Mouse (Mus musculus): ENCODE measurements at regions not wholly inside any gene's neighbourhood (a gene's known extent, or its start where the extent isn't known, plus 50 kb on each side); places are given as distances from the start of the nearest gene placed in this dataset.

DNA sequence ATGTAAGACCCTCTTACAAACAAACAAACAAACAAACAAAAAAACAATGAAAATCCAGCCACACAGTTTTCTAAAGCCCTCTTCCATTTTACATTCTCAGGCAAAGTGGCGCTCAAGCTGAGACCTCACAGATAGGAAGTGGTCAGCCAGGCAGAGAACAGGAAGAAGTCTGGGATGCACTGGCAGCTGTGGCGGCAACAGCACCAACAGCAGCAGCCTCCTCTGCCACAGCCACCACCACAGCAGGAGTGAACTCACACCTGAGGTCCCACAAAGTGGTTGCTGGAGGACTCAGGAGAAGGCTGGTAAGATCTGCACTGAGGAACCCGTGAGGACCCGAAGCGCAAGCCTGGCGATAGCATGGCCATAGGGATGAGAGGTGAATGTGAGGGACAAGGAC is 156.3 kb downstream of the Grm4 start:
- Histone ChIP-seq H3K27me3 (ENCODE audit: poor library complexity, severe bottlenecking) (no peaks in the 10 kb centered on the region; the same call in 1 of the 2 replicates), H3K9me3 (no peaks in the 10 kb centered on the region), H3K36me3 (replicated peaks) (no peaks in the 10 kb centered on the region), H3K4me3 (no peak overlapping the region), H3K4me1 (peaks cover 9% of the 10 kb centered on the region), H3K27ac (no peak overlapping the region)
- no peak for DNase-seq (ENCODE audit: extremely low spot score, low spot score)
- 94% methylated on average over 6 of the region's 6 CpGs for WGBS

DNA sequence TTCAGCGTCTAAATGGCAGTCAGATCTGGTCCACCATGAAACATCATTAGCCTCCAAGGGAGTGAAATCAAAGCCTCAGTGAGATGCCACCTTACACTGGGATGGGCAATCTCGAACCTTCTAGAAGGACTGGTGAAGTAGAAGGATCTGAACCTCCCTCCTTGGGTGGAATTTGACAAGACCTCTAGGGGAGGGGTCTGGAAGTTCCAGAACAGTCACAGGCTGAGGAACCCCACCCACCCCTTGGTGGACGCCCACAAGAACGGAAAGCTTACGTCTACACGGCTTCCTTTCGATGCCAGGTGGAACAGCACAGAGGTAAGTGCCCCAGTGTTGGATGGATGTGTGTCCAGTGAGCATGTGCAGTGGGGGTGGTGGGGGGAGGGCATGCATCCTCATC is 156.9 kb downstream of the Grm4 start:
- Histone ChIP-seq H3K36me3 (replicated peaks) (no peaks in the 10 kb centered on the region), H3K27ac (no peak overlapping the region), H3K27me3 (ENCODE audit: poor library complexity, severe bottlenecking) (no peaks in the 10 kb centered on the region; the same call in 1 of the 2 replicates), H3K9me3 (no peaks in the 10 kb centered on the region), H3K4me3 (no peak overlapping the region), H3K4me1 (peaks cover 14% of the 10 kb centered on the region)
- DNase-seq (ENCODE audit: extremely low spot score, low spot score): no peak
- WGBS: 91% methylated on average over 7 of the region's 7 CpGs

DNA sequence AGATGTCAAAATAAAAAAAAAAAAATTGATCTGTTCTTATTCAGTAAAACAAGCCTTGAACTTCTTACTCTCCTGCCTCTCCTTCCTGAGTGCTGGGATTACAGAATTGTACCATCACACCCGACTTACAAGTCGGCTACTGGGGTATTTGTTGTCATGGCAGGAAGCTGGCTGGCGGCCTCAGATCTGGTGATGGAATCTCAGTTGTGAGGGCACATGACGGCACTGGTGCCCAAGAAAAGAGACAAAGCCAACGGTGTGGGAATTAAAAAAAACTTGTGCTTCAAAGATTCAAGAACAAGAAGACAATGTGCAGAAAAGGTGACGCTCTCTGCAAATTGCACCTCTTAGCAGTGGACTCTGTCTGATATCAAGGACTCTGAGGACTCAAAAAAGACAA is 157.3 kb downstream of the Grm4 start:
- Histone ChIP-seq H3K27ac (no peak overlapping the region), H3K36me3 (replicated peaks) (no peaks in the 10 kb centered on the region), H3K4me1 (peaks cover 18% of the 10 kb centered on the region), H3K9me3 (no peaks in the 10 kb centered on the region), H3K27me3 (ENCODE audit: poor library complexity, severe bottlenecking) (peaks cover under 1% of the 10 kb centered on the region; the same call in 1 of the 2 replicates), H3K4me3 (no peak overlapping the region)
- WGBS: 90% methylated on average over 6 of the region's 6 CpGs
- DNase-seq (ENCODE audit: extremely low spot score, low spot score): no peak

DNA sequence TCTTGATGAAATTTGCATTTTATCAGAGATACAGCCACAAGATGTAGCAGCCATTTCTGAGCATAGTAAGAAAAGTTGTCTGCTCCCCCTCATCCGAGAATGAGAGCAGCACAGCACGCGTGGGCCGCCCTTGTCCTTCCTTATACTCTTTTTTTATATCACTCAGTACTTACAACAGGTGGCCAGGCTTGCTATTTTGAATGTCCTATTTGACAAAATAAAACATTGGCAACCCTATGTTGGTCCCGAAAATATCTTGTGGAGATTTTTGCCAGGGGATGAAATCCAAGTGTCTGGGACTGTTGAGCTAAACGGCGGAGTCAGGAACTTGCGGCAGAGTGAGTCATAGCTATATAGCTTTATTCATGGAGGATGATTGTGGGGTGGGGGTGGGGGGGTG is 158.0 kb upstream of the Lemd2 start:
- no peaks in the 10 kb centered on the region for H3K36me3 ChIP-seq (replicated peaks)
- no peaks in the 10 kb centered on the region for H3K9me3 ChIP-seq
- no peak for DNase-seq (ENCODE audit: extremely low spot score, low spot score)
- WGBS: 94% methylated on average over 8 of the region's 8 CpGs
- H3K4me1 ChIP-seq: peaks cover 27% of the 10 kb centered on the region
- peaks cover 6% of the 10 kb centered on the region; the same call in 1 of the 2 replicates for H3K27me3 ChIP-seq (ENCODE audit: poor library complexity, severe bottlenecking)
- H3K27ac ChIP-seq: no peak overlapping the region
- no peak overlapping the region for H3K4me3 ChIP-seq

DNA sequence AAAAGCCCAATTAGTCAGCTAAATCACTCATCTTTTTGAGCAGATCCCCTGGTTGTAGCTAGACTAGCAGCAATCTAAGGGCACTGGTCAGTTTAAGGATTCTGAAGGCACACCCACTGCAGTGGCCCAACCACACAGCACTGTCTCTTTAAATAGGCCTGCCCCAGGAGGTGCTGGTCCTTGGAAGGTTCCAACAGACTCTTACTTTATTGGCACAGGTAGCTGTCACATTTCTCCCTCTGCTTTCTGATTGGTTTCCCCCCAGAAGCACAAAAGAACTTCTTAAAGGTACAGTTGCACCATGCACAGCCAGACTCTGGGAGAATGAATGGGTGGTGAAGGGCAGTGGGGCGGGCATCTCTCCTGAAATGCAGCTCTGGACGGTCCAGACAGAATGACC is 157.1 kb upstream of the Lemd2 start:
- H3K4me3 ChIP-seq: no peak overlapping the region
- peaks cover 6% of the 10 kb centered on the region; the same call in 1 of the 2 replicates for H3K27me3 ChIP-seq (ENCODE audit: poor library complexity, severe bottlenecking)
- peaks cover 27% of the 10 kb centered on the region for H3K4me1 ChIP-seq
- no peaks in the 10 kb centered on the region for H3K36me3 ChIP-seq (replicated peaks)
- DNase-seq (ENCODE audit: extremely low spot score, low spot score): no peak
- H3K9me3 ChIP-seq: no peaks in the 10 kb centered on the region
- WGBS: 71% methylated on average over 2 of the region's 2 CpGs
- H3K27ac ChIP-seq: no peak overlapping the region

DNA sequence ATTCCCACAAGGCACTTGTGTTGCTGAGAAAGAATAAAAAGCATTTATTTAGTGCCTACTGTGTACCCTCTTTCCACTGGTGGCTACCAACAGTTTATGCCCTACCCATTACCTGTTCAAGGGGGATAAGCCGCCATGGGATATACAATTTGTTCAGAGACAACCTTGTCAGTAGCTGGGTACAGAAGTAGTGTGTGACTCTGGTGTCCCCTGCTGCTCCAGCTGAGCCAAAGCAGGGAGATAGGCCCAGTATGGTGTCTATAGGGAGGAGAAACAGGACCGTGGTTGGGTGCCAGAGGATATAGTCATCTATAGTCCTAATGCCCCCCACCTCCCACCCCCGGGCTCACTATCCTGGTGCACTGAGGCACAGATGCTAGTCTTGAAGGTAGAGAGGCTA is 152.6 kb upstream of the Lemd2 start:
- Histone ChIP-seq H3K27me3 (ENCODE audit: poor library complexity, severe bottlenecking) (peaks cover 6% of the 10 kb centered on the region; the same call in 1 of the 2 replicates), H3K4me1 (peaks cover 27% of the 10 kb centered on the region), H3K27ac (no peak overlapping the region), H3K36me3 (replicated peaks) (no peaks in the 10 kb centered on the region), H3K9me3 (no peaks in the 10 kb centered on the region), H3K4me3 (no peak overlapping the region)
- DNase-seq (ENCODE audit: extremely low spot score, low spot score): no peak
- WGBS: 93% methylated on average over 3 of the region's 3 CpGs

DNA sequence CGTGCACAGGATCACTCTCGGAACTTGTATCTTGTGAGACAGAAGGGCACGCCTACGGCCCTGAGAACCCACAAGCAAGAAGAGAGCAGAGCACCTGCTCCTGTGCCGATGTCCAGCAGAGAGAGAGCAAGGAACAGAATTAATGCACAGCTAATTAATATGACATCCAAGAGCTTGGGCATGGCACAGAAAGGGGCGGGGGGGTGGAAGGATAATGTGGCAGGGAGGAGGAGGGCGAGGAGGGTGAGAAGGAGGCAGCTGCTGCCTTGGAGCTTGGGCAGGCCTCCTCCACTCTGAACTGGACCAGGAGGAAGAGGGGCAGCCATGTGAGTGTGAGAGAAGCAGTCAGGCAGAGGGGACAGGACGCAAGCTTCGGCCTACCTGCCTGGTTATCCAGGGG is 151.4 kb upstream of the Lemd2 start:
- H3K36me3 ChIP-seq (replicated peaks): no peaks in the 10 kb centered on the region
- H3K27me3 ChIP-seq (ENCODE audit: poor library complexity, severe bottlenecking): peaks cover 6% of the 10 kb centered on the region; the same call in 1 of the 2 replicates
- H3K9me3 ChIP-seq: no peaks in the 10 kb centered on the region
- no peak for DNase-seq (ENCODE audit: extremely low spot score, low spot score)
- 91% methylated on average over 9 of the region's 9 CpGs for WGBS
- no peak overlapping the region for H3K4me3 ChIP-seq
- H3K27ac ChIP-seq: no peak overlapping the region
- H3K4me1 ChIP-seq: peaks cover 20% of the 10 kb centered on the region

DNA sequence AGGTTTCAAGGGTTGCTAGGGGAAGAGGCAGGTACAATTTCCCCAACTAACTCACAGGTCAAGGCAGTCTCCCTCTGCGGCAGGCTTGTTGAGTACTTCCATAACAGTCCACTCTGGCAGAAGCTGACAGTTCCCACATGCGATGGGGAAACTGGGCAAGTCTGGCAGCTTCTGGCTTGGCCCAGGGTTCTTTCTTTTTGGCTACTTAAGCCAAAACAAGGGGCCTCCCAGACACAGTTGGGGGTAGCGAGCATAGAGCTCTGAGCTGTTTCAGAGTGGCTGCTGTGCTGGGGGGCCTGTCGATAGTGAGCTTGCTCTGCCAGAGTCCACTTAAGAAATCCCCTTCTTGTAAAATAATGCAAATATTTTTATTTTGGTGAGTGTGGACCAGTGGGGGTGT is 150.8 kb upstream of the Lemd2 start:
- Histone ChIP-seq H3K4me3 (no peak overlapping the region), H3K27me3 (ENCODE audit: poor library complexity, severe bottlenecking) (peaks cover 6% of the 10 kb centered on the region; the same call in 1 of the 2 replicates), H3K27ac (no peak overlapping the region), H3K9me3 (no peaks in the 10 kb centered on the region), H3K36me3 (replicated peaks) (no peaks in the 10 kb centered on the region), H3K4me1 (peaks cover 18% of the 10 kb centered on the region)
- DNase-seq (ENCODE audit: extremely low spot score, low spot score): no peak
- 91% methylated on average over 4 of the region's 4 CpGs for WGBS

DNA sequence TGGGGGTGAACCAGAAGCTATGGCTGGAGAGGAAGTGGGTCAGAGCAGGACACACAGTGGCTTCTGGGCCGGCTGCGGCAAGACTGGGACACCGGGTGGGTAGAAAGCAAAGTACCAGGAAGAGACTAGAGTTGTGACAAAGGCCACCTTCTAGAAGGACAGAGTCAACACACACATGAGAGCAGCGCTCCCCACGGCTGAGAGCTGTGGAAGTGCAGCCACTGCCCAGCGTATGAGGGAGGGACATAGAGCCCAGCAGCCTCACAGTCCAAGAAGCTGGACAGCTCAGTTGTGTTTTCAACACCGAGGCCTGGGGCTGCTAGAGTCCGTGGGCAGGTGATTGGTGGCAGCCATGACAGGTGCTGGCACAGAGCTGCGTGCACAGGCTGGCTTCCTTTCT is 145.6 kb upstream of the Lemd2 start:
- no peak for DNase-seq (ENCODE audit: extremely low spot score, low spot score)
- no peak overlapping the region for H3K4me3 ChIP-seq
- no peaks in the 10 kb centered on the region for H3K27me3 ChIP-seq (ENCODE audit: poor library complexity, severe bottlenecking)
- no peak overlapping the region for H3K27ac ChIP-seq
- H3K36me3 ChIP-seq (replicated peaks): no peaks in the 10 kb centered on the region
- H3K9me3 ChIP-seq: no peaks in the 10 kb centered on the region
- peaks cover 11% of the 10 kb centered on the region for H3K4me1 ChIP-seq
- 95% methylated on average over 9 of the region's 9 CpGs for whole genome bisulfite sequencing

DNA sequence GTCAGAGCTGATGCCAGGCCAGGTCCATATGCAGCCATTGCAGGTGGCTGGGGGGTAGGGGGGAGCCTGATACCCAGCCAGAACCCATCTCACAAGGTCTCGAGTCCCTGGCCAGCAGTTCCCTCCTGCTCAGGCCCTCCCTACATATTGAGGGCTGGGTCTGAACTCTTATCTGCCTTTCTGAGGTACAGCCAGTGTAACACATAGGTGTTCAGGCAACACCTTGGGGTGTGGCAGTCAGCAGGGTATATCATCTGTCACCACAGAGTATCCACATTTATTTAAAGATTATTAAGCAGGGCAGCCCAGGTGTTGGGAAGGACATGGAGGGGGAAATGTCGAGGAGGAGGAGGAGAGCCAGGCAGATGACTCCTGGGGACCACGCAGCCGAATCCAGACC is 145.2 kb upstream of the Lemd2 start:
- H3K27me3 ChIP-seq (ENCODE audit: poor library complexity, severe bottlenecking): no peaks in the 10 kb centered on the region
- 94% methylated on average over 4 of the region's 4 CpGs for WGBS
- no peak overlapping the region for H3K4me3 ChIP-seq
- H3K4me1 ChIP-seq: peaks cover 15% of the 10 kb centered on the region
- no peak for DNase-seq (ENCODE audit: extremely low spot score, low spot score)
- H3K36me3 ChIP-seq (replicated peaks): no peaks in the 10 kb centered on the region
- no peak overlapping the region for H3K27ac ChIP-seq
- H3K9me3 ChIP-seq: no peaks in the 10 kb centered on the region

DNA sequence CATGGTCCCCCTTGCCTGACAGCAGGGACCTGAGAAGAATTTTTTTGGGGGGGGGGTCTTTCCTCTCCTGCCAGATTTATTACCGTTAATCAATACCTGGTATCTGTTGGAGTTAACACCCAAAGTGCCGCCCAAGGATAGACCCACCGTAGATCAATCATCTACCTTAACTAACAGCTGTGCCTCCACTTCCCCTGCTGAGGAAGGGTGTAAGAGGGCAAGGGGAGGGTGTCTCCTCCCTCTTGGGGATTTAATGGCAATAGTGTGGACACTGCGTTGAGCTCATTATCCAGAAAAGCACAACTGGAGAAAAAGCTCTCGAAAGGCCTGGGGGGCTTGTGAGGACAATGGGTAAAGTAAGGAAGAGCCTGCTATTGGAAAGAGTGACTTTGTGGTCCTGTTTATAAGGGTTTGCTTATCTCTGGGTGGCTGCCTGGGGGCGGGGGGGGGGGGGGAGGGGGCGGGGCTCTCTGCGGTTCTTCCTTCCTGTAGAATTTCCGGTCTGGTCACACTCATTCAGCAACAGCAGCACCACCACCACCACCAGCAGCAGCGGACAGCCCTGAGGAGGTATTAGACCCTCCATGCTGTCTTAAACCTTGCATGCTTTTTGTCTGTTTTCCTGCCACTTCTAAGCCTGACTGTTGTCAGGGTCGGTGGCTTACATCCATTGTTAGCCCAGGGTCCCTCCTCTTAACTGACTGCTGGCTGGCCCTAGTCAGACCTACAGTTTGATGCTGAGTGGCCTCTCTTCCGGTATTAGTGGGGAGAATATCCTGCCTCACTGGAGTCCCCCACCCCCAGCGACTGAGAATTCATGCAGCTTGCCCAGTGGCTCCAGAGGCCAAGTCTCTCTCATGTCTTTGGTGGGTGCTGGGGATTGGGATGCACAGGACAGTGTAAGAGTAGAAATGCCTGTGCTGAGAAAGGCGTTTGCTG is 138.0 kb upstream of the Lemd2 start:
- H3K36me3 ChIP-seq (replicated peaks): no peaks in the 10 kb centered on the region
- no peaks in the 10 kb centered on the region for H3K27me3 ChIP-seq (ENCODE audit: poor library complexity, severe bottlenecking)
- peaks cover 45% of the 10 kb centered on the region for H3K4me1 ChIP-seq
- no peaks in the 10 kb centered on the region for H3K9me3 ChIP-seq
- 54% methylated on average over 12 of the region's 14 CpGs for WGBS
- DNase-seq (ENCODE audit: extremely low spot score, low spot score): no peak
- peak overlapping the region; percentile 16; the same call in 1 of the 2 replicates for H3K27ac ChIP-seq
- H3K4me3 ChIP-seq: no peak overlapping the region

DNA sequence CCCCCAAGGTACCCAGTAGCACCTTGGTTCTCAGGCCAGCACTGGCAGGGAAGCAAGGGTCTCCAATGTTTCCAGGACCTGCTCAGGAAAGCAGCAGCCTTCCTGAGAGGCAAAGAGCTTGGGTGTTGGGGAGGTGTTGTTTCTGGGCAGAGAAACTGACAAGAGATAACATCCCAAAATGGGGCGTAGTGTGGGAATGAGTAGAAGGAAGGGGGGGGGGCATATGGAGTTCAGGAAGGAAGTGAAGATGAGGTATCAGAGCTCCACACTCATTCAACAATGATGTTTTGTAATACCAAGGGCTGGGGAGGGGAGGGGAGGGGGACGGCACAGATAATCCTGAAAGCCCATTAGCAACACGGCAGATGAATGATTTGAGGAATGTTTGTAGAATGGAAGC is 135.6 kb upstream of the Lemd2 start:
- WGBS: 84% methylated on average over 3 of the region's 3 CpGs
- Histone ChIP-seq H3K9me3 (no peaks in the 10 kb centered on the region), H3K36me3 (replicated peaks) (no peaks in the 10 kb centered on the region), H3K4me1 (peaks cover 51% of the 10 kb centered on the region), H3K4me3 (no peak overlapping the region), H3K27ac (no peak overlapping the region), H3K27me3 (ENCODE audit: poor library complexity, severe bottlenecking) (no peaks in the 10 kb centered on the region)
- no peak for DNase-seq (ENCODE audit: extremely low spot score, low spot score)

DNA sequence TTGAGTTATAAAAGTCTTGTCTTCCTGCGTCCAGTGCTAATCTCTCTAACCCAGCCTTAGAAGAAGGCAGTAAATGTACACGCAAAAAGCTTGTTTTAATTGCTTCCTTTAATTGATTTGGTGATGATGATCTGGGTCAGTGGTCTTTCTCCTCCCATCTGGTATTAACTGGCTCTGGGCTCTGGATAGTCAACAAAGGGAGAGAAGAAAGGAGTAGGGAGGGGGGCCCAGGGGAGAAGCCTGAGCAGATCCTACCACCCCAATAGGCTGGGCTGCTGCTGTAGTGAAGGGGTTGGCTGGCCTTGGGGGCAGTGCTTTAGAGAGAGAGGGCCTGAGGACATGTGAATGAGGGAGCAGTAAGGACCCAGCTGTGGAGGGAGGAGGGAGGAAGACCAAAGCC is 135.0 kb upstream of the Lemd2 start:
- Histone ChIP-seq H3K27me3 (ENCODE audit: poor library complexity, severe bottlenecking) (no peaks in the 10 kb centered on the region), H3K27ac (no peak overlapping the region), H3K36me3 (replicated peaks) (no peaks in the 10 kb centered on the region), H3K4me3 (no peak overlapping the region), H3K4me1 (peaks cover 46% of the 10 kb centered on the region), H3K9me3 (no peaks in the 10 kb centered on the region)
- no peak for DNase-seq (ENCODE audit: extremely low spot score, low spot score)
- WGBS: 32% methylated on average over 2 of the region's 2 CpGs

Measured in forebrain, embryonic 10.5 days (tissue).